Mouse (Mus musculus) kidney, embryonic 16.5 days (tissue): ENCODE results near the gene Gm14393. TPM values are rescaled to one million over a fixed set of nuclear protein-coding genes. Genes with fewer than 3 reads are reported as not detected.
"Not testable (repeated sequence)": the region's sequence is repeated elsewhere in the genome, so short reads cannot be mapped to it uniquely, and the experiment has no call there.

ENCODE experiments used
- ATAC-seq: fragments of 200-750 bp; cut with Nextera tagmentation; 2 replicates; pipeline ENCODE4 v1.8.0; 2017; ENCODE audit warnings: moderate TSS enrichment; ENCODE audit not compliant: low FRiP score, low TSS enrichment
- H3K27ac ChIP-seq: fragments of 300-500 bp; sonication (generic); 2 replicates; pipeline ENCODE4 v1.5.1; 2014; ENCODE audit warnings: low read length
- H3K27me3 ChIP-seq: fragments of 300-500 bp; sonication (generic); 2 replicates; pipeline ENCODE4 v1.6.1; 2014; ENCODE audit warnings: low read length, control low read depth, mixed read lengths; ENCODE audit not compliant: insufficient read depth
- H3K36me3 ChIP-seq: fragments of 300-500 bp; sonication (generic); 2 replicates; pipeline ENCODE4 v1.6.1; 2014; ENCODE audit warnings: low read length, control low read depth, mixed read lengths; ENCODE audit not compliant: insufficient read depth
- H3K4me1 ChIP-seq: fragments of 300-500 bp; sonication (generic); 2 replicates; pipeline ENCODE4 v1.6.1; 2014; ENCODE audit warnings: low read length, control low read depth, mixed read lengths; ENCODE audit not compliant: insufficient read depth
- H3K4me2 ChIP-seq: fragments of 300-500 bp; sonication (generic); replicated peaks from 2 replicates; pipeline ENCODE4 v1.6.1; 2014; ENCODE audit warnings: low read depth, low read length
- H3K4me3 ChIP-seq: fragments of 300-500 bp; sonication (generic); 2 replicates; pipeline ENCODE4 v1.5.1; 2014; ENCODE audit warnings: mild to moderate bottlenecking, low read length
- H3K9ac ChIP-seq: fragments of 300-500 bp; sonication (generic); replicated peaks from 2 replicates; pipeline ENCODE4 v1.6.1; 2014; ENCODE audit warnings: low read length
- H3K9me3 ChIP-seq: fragments of 300-500 bp; sonication (generic); 2 replicates; pipeline ENCODE4 v1.6.1; 2016; ENCODE audit warnings: low read length, control low read depth
- WGBS: fragments of 180-500 bp; shearing (Covaris S2); extraction: QIAGEN DNeasy Blood & Tissue Kit; methylation state at CpG from one replicate; pipeline ENCODE4 v1.1.7; 2014; 5-methylcytosine and 5-hydroxymethylcytosine counted together
- polyA plus RNA-seq: library from polyadenylated mRNA; unstranded; fragments of >200 nt; fragmentation: Nextera tagmentation; extraction: Ambion mirVana; gene quantifications from 2 replicates; pipeline ENCODE4 v1.2.1, GENCODE M21; 2015

The Gm14393 gene
- 0.77 TPM in 1 of 2 replicates, not detected in the other for polyA plus RNA-seq

DNA sequence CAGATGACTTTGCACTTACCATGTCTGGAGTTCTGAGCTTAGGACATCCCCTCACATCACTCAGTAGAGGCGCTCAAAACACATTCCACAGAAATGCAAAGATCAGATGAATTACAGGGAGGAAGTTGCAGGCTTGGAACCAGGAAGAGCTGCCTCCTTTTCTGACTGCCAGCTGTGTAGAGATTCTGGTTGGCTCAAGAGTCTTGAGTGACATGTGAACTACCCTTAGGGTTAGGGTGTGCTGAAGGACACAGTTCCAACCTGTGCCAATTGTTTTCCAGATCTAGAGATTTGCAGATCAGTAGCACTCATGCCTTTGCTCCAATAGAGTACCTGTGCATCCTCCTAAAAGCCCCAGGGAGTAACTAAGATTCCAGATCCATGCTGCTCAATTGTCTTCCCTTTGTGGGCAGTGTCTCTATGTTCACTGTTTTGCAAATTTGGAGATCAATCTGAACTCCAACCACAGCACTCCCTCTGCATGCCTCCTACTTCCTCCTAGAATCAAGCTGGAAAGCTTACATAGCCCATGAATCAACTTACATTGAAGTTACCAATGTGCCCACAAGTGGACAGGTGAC, at the start of gene Gm14393:
Gene Gm14393, minus strand, starts transcription at position 101 of the 581 bp plus-strand sequence.
- not testable (repeated sequence) for ATAC-seq, H3K9ac ChIP-seq, H3K27ac ChIP-seq, H3K4me1 ChIP-seq, H3K4me2 ChIP-seq, H3K4me3 ChIP-seq, H3K9me3 ChIP-seq, H3K36me3 ChIP-seq, H3K27me3 ChIP-seq
- 83% methylated on average over 1 of the region's 1 CpGs for WGBS

DNA sequence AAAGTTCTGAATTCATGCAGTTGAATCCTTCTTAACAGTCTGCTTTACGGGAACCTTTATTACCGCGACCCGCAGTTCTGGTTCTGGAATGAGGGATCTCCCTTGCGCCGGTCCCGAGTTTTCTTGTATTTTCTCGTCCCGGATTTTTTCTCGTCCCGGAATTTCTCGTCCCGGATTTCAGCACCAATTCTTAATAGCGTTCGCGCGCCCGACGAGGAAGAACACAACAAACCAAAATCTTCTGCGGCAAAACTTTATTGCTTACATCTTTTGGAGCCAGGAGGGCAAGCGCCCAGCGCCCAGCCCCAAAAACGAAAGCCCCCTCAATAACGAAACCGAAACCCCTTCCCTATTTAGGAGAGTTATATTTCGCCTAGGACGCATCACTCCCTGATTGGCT, 23.3 kb downstream of the Gm14393 start:
- H3K9me3 ChIP-seq, H3K27ac ChIP-seq, H3K4me1 ChIP-seq, H3K36me3 ChIP-seq, H3K27me3 ChIP-seq, H3K4me2 ChIP-seq, ATAC-seq, H3K4me3 ChIP-seq, H3K9ac ChIP-seq: not testable (repeated sequence)
- 96% methylated on average over 23 of the region's 27 CpGs for WGBS

Other genes with a start within 250 kb of the Gm14393 start
- gene Gm14444, start 57.5 kb downstream of the Gm14393 start, polyA plus RNA-seq: not detected in 2 replicates
- 7.3 and 10.7 TPM in 2 replicates for gene Gm14399, start 74.2 kb upstream of the Gm14393 start, polyA plus RNA-seq
- 0.63 and 1.2 TPM in 2 replicates for gene Gm14443, start 108.1 kb upstream of the Gm14393 start, polyA plus RNA-seq
- 5.6 and 8.1 TPM in 2 replicates for gene Gm14391, start 139.1 kb upstream of the Gm14393 start, polyA plus RNA-seq
- 4.7 and 5.2 TPM in 2 replicates for gene Gm14440, start 207.3 kb upstream of the Gm14393 start, polyA plus RNA-seq